8 mouse cellular contexts compared by ENCODE assay signal in the genomic region with DNA sequence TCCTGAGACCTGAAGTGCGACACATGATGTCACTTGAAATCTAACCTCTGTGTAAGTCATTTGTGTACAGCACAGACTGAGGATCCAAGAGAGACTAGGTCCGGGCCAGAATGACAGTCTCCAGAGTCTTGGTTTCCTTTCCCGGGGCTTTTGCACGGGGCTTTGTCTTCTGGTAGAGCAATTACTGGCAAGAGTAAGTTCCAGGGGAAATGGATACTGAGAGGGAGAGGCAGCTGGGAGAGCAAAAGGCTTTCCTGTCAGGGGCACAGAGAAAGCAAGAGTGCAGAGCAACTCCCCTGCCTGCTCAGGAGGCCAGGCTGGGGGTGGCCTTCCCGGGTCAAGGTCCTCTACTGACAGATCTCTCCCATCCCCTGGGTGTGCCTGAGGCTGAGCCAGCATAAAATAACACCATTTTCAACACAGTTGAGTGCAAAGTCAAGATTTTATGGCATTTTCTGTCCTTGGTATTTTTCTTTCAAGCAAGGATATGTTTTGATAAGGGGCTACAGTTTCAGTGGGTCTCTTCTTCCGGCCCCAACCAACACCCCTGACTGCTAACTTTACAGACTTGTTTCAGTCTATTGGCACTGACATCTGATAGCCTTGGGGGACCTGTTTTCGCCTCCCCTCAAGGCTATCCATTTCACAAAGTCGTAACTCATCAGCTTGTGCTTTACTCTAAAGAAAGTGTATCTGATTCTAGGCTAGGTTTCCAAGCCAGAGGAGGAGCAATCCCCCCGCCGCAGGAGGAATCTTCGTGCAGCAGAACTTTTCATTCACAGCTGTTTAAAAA. TPM values are rescaled to one million over a fixed set of nuclear protein-coding genes. Genes with fewer than 3 reads are reported as not detected.
DNase-seq lines count a peak whose midpoint lies in the region; ATAC-seq lines count a peak whose summit lies in the region.
"Had no signal": no experiment of that assay in that cellular context is flagged by ENCODE, and none has a peak within 500 bp of the region (broad histone marks: within the 10 kb centered on the region; RNA-seq: fewer than 3 reads in every experiment).

No protein-coding gene starts in this region.

- no peaks in the 10 kb centered on the region for H3K36me3 ChIP-seq in lung, embryonic 16.5 days (ENCODE audit: control insufficient read depth, insufficient read depth, low read length)
- H3K36me3 ChIP-seq in embryonic facial prominence, embryonic 14.5 days (ENCODE audit: control insufficient read depth, insufficient read depth, low read length), result no peaks in the 10 kb centered on the region
- no peaks in the 10 kb centered on the region for H3K36me3 ChIP-seq in intestine, embryonic 16.5 days (ENCODE audit: control insufficient read depth, insufficient read depth, low read length)
- no peaks in the 10 kb centered on the region for H3K36me3 ChIP-seq in neural tube, embryonic 15.5 days

- no peak for ATAC-seq in lung, embryonic 16.5 days (ENCODE audit: low read depth)
- peak; percentile 83 for ATAC-seq in embryonic facial prominence, embryonic 14.5 days (ENCODE audit: low read depth)
- peak; percentile 97 for ATAC-seq in intestine, embryonic 16.5 days
- ATAC-seq in neural tube, embryonic 15.5 days (ENCODE audit: low FRiP score), result no peak

- H3K27me3 ChIP-seq in lung, embryonic 16.5 days (ENCODE audit: control insufficient read depth, insufficient read depth, low read depth, low read length), result no peaks in the 10 kb centered on the region
- H3K27me3 ChIP-seq in embryonic facial prominence, embryonic 14.5 days (replicated peaks; ENCODE audit: control insufficient read depth, insufficient read depth, low read length), result no peaks in the 10 kb centered on the region
- no peaks in the 10 kb centered on the region for H3K27me3 ChIP-seq in intestine, embryonic 16.5 days (replicated peaks; ENCODE audit: control insufficient read depth, insufficient read depth, low read length)
- H3K27me3 ChIP-seq in neural tube, embryonic 15.5 days (replicated peaks), result no peaks in the 10 kb centered on the region

- no peaks in the 10 kb centered on the region for H3K9me3 ChIP-seq in lung, embryonic 16.5 days (ENCODE audit: control insufficient read depth, low read length)
- no peaks in the 10 kb centered on the region for H3K9me3 ChIP-seq in embryonic facial prominence, embryonic 14.5 days (ENCODE audit: control insufficient read depth, low read length)
- no peaks in the 10 kb centered on the region for H3K9me3 ChIP-seq in intestine, embryonic 16.5 days (ENCODE audit: control insufficient read depth, low read length)
- no peaks in the 10 kb centered on the region for H3K9me3 ChIP-seq in neural tube, embryonic 15.5 days (replicated peaks)
- H3K9me3 ChIP-seq: megakaryocyte, embryonic 14.5 days had no signal

- no peak overlapping the region for H3K9ac ChIP-seq in lung, embryonic 16.5 days (ENCODE audit: low read length)
- no peak overlapping the region for H3K9ac ChIP-seq in embryonic facial prominence, embryonic 14.5 days (ENCODE audit: low read depth, low read length)
- peak overlapping the region; percentile 7; the same call in 1 of the 2 replicates for H3K9ac ChIP-seq in intestine, embryonic 16.5 days (ENCODE audit: low read depth, low read length)
- no peak overlapping the region for H3K9ac ChIP-seq in neural tube, embryonic 15.5 days (replicated peaks)

- no peak overlapping the region for H3K4me3 ChIP-seq in lung, embryonic 16.5 days (ENCODE audit: low read length)
- H3K4me3 ChIP-seq in embryonic facial prominence, embryonic 14.5 days (ENCODE audit: low read depth, low read length), result no peak overlapping the region
- no peak overlapping the region for H3K4me3 ChIP-seq in intestine, embryonic 16.5 days (ENCODE audit: low read length)
- H3K4me3 ChIP-seq in neural tube, embryonic 15.5 days (replicated peaks), result no peak overlapping the region

- 0 out of 2 replicates have a peak overlapping the region, but pooled peaks have one; percentile 4 for H3K27ac ChIP-seq in lung, embryonic 16.5 days (ENCODE audit: low read length)
- peak overlapping the region; percentile 72 for H3K27ac ChIP-seq in embryonic facial prominence, embryonic 14.5 days (replicated peaks; ENCODE audit: low read depth, low read length)
- peak overlapping the region; percentile 91 for H3K27ac ChIP-seq in intestine, embryonic 16.5 days (ENCODE audit: low read length)
- H3K27ac ChIP-seq in neural tube, embryonic 15.5 days (replicated peaks), result peak overlapping the region; percentile 51

- no peaks in the 10 kb centered on the region for H3K4me1 ChIP-seq in lung, embryonic 16.5 days (replicated peaks; ENCODE audit: control insufficient read depth, insufficient read depth, low read length)
- H3K4me1 ChIP-seq in embryonic facial prominence, embryonic 14.5 days (ENCODE audit: control insufficient read depth, insufficient read depth, low read length), result peaks cover 26% of the 10 kb centered on the region
- H3K4me1 ChIP-seq in intestine, embryonic 16.5 days (ENCODE audit: control insufficient read depth, insufficient read depth, low read length), result peaks cover 12% of the 10 kb centered on the region; the same call in 1 of the 2 replicates
- H3K4me1 ChIP-seq in neural tube, embryonic 15.5 days, result peaks cover 18% of the 10 kb centered on the region

- 51% methylated on average over 11 of the region's 11 CpGs for WGBS in lung, embryonic 16.5 days
- WGBS in embryonic facial prominence, embryonic 14.5 days, result 20% methylated on average over 11 of the region's 11 CpGs
- 33% methylated on average over 11 of the region's 11 CpGs for WGBS in intestine, embryonic 16.5 days
- 58% methylated on average over 11 of the region's 11 CpGs for WGBS in neural tube, embryonic 15.5 days

- no peak overlapping the region for H3K4me2 ChIP-seq in lung, embryonic 16.5 days (ENCODE audit: low read depth, low read length)
- H3K4me2 ChIP-seq in embryonic facial prominence, embryonic 14.5 days (ENCODE audit: low read depth, low read length), result no peak overlapping the region
- no peak overlapping the region for H3K4me2 ChIP-seq in intestine, embryonic 16.5 days (ENCODE audit: low read depth, low read length)
- no peak overlapping the region for H3K4me2 ChIP-seq in neural tube, embryonic 15.5 days

- DNase-seq in lung, adult 18-20 months, result no peak
- DNase-seq in embryonic facial prominence, embryonic 14.5 days (ENCODE audit: low spot score), result peak; percentile 78
- DNase-seq in urinary bladder, postnatal 4 days (ENCODE audit: low spot score in 2 of 2), result no peak
- no peak for DNase-seq in urinary bladder, postnatal 14 days (ENCODE audit: low spot score)

RNA-seq across cellular contexts. Expression of gene Traf1, which starts 21.5 kb away (rescaled TPM):
- 4.3 and 4.7 TPM in 2 replicates for polyA plus RNA-seq in lung, embryonic 16.5 days (2015; fragmentation: Nextera tagmentation; extraction: Ambion mirVana)
- polyA plus RNA-seq in embryonic facial prominence, embryonic 14.5 days (2014; fragmentation: Nextera tagmentation; extraction: Ambion mirVana), result 3.9 and 5.7 TPM in 2 replicates
- polyA plus RNA-seq in intestine, embryonic 16.5 days (2015; fragmentation: Nextera tagmentation; extraction: Ambion mirVana), result 2.9 and 3.5 TPM in 2 replicates
- 3.9 and 5.4 TPM in 2 replicates for polyA plus RNA-seq in neural tube, embryonic 15.5 days (2015; fragmentation: Nextera tagmentation; extraction: Ambion mirVana)

Comparison
In these comparisons a context has a peak if more than half of its experiments do, and no peak if none do; other contexts are left out.
1. ATAC-seq: peak in embryonic facial prominence, embryonic 14.5 days (single experiment) and intestine, embryonic 16.5 days (single experiment); none in lung, embryonic 16.5 days (single experiment) and neural tube, embryonic 15.5 days (single experiment).
2. H3K27ac ChIP-seq: peak in every context shown above with its lines; median percentile 91 in intestine, embryonic 16.5 days; 72 in embryonic facial prominence, embryonic 14.5 days; 51 in neural tube, embryonic 15.5 days; 4 in lung, embryonic 16.5 days.